Mouse (Mus musculus): ENCODE results near the gene Gm29133.

GRCm38 (mm10) chr3:75763351-75763750 is 15.4 kb downstream of the Gm29133 start:
- TF ChIP-seq EP300 (IDR thresholded peaks at IDR 0.05; ENCODE audit: insufficient read depth, low read depth, low read length) = no peak
- no peak for TF ChIP-seq CTCF (IDR thresholded peaks at IDR 0.05; ENCODE audit: low read depth, low read length)

Data from ES-Bruce4 (cell line).